Mouse (Mus musculus) neural tube, embryonic 13.5 days (tissue): ENCODE data around the gene Tlr9. TPM values are rescaled to one million over a fixed set of nuclear protein-coding genes. Genes with fewer than 3 reads are reported as not detected.

Source experiments
- microRNA counts: library from miRNA; unstranded; fragments of <30 nt; microRNA quantifications from one replicate; lab custom pipeline; 2016
- microRNA-seq: library from miRNA; unstranded; fragments of <30 nt; microRNA quantifications from one replicate; pipeline ENCODE4, GENCODE M21; 2016
- polyA plus RNA-seq: library from polyadenylated mRNA; unstranded; fragments of >200 nt; fragmentation: Nextera tagmentation; extraction: Ambion mirVana; gene quantifications from 2 replicates; pipeline ENCODE4 v1.2.1, GENCODE M21; 2015

Tlr9 gene
- polyA plus RNA-seq, 1 experiment from 2014 or later: not detected

MicroRNAs within 50 kb of the gene (microRNA counts, 519-probe panel; counts per million panel counts)
- microRNA mmu-let-7g (lab: Ali Mortazavi, UCI): 5,716 counts per million, percentile 93 among the panel's probes with 10 or more counts

Small RNAs within 50 kb of the gene (microRNA-seq; reads per million reads assigned to microRNA genes)
- gene Mirlet7g: 27,894 reads per million, percentile 99 among the genes with 10 or more reads in this experiment

Other genes starting within 250 kb of the Tlr9 start
- 0.22 and 0.51 TPM in 2 replicates for gene Col6a4, start 125.8 kb upstream of the Tlr9 start, polyA plus RNA-seq
- gene Glyctk, start 64.5 kb upstream of the Tlr9 start, polyA plus RNA-seq: 4.9 and 5.1 TPM in 2 replicates
- gene Wdr82, start 51.7 kb upstream of the Tlr9 start, polyA plus RNA-seq: 27.7 and 29.6 TPM in 2 replicates
- gene Ppm1m, start 22.9 kb upstream of the Tlr9 start, polyA plus RNA-seq: 18.7 and 22.8 TPM in 2 replicates
- gene Twf2, start 19.5 kb upstream of the Tlr9 start, polyA plus RNA-seq: 54.1 and 57.1 TPM in 2 replicates
- gene Alas1, start 26.1 kb downstream of the Tlr9 start, polyA plus RNA-seq: 96.8 and 101 TPM in 2 replicates
- 8.0 and 8.4 TPM in 2 replicates for gene Poc1a, start 58.5 kb downstream of the Tlr9 start, polyA plus RNA-seq
- gene Dusp7, start 146.0 kb downstream of the Tlr9 start, polyA plus RNA-seq: 12.3 and 13.1 TPM in 2 replicates
- gene Rpl29, start 206.9 kb downstream of the Tlr9 start, polyA plus RNA-seq: 576 and 729 TPM in 2 replicates
- gene Acy1, start 215.7 kb downstream of the Tlr9 start, polyA plus RNA-seq: 27.9 and 31.0 TPM in 2 replicates
- gene Abhd14b, start 224.9 kb downstream of the Tlr9 start, polyA plus RNA-seq: 5.9 and 6.9 TPM in 2 replicates
- 49.7 and 57.4 TPM in 2 replicates for gene Abhd14a, start 225.1 kb downstream of the Tlr9 start, polyA plus RNA-seq
- 257 and 262 TPM in 2 replicates for gene Pcbp4, start 230.7 kb downstream of the Tlr9 start, polyA plus RNA-seq
- gene Gpr62, start 243.3 kb downstream of the Tlr9 start, polyA plus RNA-seq: 0.73 and 0.92 TPM in 2 replicates